23 mouse cellular contexts compared by ENCODE assay signal in genomic region chr17:63183431-63183830, GRCm38 (mm10).
"Had no signal": no experiment of that assay in that cellular context is flagged by ENCODE, and none has a peak within 500 bp of the region (broad histone marks: within the 10 kb centered on the region; RNA-seq: fewer than 3 reads in every experiment).

No protein-coding gene starts in this region.

- DNase-seq: kidney, adult 18-20 months; kidney, adult 9 months; kidney, postnatal 14 days; layer of hippocampus, adult 9-11 months; liver; lung, adult 18-20 months; lung, postnatal 10 days; lung, postnatal 36 days; retina, postnatal 1 day; right cerebral cortex, postnatal 25 days; spleen, adult 18-20 months; thymus, adult 18-20 months; thymus, postnatal 4 days had no signal

- H3K9me3 ChIP-seq: limb, embryonic 13.5 days; liver, embryonic 12.5 days; liver, embryonic 15.5 days; lung, embryonic 15.5 days; midbrain, embryonic 12.5 days; neural tube, embryonic 13.5 days; stomach, embryonic 15.5 days had no signal

- ATAC-seq: liver, embryonic 12.5 days; midbrain, embryonic 16.5 days had no signal

- H3K27ac ChIP-seq: layer of hippocampus, adult 2 months; limb, embryonic 13.5 days; liver, embryonic 12.5 days; liver, embryonic 15.5 days; lung, embryonic 15.5 days; midbrain, embryonic 12.5 days; neural tube, embryonic 13.5 days; stomach, embryonic 15.5 days had no signal

- H3K27me3 ChIP-seq: limb, embryonic 13.5 days; liver, embryonic 12.5 days; liver, embryonic 15.5 days; lung, embryonic 15.5 days; stomach, embryonic 15.5 days had no signal

- H3K36me3 ChIP-seq: limb, embryonic 13.5 days; liver, embryonic 12.5 days; liver, embryonic 15.5 days; lung, embryonic 15.5 days; midbrain, embryonic 12.5 days; neural tube, embryonic 13.5 days; stomach, embryonic 15.5 days had no signal

- H3K9ac ChIP-seq: limb, embryonic 13.5 days; liver, embryonic 12.5 days; liver, embryonic 15.5 days; lung, embryonic 15.5 days; midbrain, embryonic 12.5 days; neural tube, embryonic 13.5 days; stomach, embryonic 15.5 days had no signal

- H3K4me3 ChIP-seq: layer of hippocampus, adult 2 months; limb, embryonic 13.5 days; liver, embryonic 12.5 days; liver, embryonic 15.5 days; lung, embryonic 15.5 days; midbrain, embryonic 12.5 days; myocyte; neural tube, embryonic 13.5 days; stomach, embryonic 15.5 days had no signal
